Mouse (Mus musculus) spleen, adult 2 months (tissue): ENCODE measurements around the gene Dusp27.

Experiments used
- CTCF ChIP-seq: fragments of 200-500 bp; IDR thresholded peaks from 2 replicates; pipeline ENCODE4 v1.5.1; 2011; ENCODE audit warnings: mild to moderate bottlenecking, inconsistent platforms; ENCODE audit not compliant: insufficient read depth, insufficient read length, insufficient replicate concordance; ENCODE audit errors: extremely low read depth
- POLR2A ChIP-seq: fragments of 200-500 bp; IDR thresholded peaks from 2 replicates; pipeline ENCODE4 v1.6.1; 2011; ENCODE audit warnings: low read depth, low read length, inconsistent platforms

DNA sequence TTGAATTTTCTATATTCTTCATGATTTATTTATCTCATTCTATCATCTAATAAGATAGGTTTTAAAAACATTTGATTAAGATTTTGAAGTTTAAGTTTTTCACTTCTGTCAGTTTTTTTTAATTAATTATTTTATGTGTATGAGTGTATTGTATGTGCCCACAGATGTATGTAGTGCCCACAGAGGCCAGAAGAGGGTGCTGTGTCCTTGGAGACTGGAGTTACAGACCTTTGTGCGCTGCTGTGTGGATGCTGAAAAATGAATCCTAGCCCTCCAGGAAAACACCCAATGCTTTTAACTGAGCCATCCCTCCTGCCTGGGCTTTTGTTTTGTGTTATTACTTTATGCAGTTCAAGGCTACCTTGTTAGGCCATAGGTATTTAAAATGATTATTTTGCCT is 4.7 kb downstream of the Dusp27 start:
- no peak for TF ChIP-seq POLR2A
- TF ChIP-seq CTCF, result no peak
